ENCODE assay signal across 22 mouse cellular contexts in the genomic region with DNA sequence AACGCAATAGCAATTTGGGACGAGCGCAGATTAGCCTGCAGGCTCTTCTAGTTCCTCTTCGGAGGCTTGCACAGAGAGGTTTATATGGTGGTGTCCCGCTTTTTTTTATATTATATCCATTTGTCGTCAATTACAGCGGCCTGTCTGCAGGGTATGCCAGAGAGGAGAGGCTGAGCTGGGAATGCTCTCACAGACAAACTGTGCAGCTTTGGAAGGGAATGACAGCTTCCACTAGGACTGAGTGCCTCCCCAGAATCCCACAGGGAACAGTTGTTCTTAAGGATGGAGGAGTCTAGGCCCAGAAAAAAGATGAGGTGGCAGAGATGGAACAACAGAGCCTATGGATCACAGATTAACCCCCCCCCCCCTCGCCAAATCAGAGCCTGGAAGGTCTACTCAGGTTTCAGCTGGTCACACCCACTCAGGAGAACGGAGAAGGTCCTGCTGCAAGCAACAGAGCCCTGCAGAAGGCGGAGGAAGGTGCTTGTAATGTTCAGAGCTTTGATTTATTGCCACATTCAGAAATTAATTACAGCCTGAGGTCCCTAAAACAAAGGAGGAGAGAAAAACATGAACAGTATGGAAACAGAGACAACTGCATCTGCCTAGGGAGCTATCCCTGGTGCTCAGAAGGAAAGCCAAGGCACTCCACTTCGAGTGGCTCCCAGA.
A peak's percentile ranks its signal among the peaks of the same experiment; 100 is the strongest.
DNase-seq lines count a peak whose midpoint lies in the region; ATAC-seq and TF ChIP-seq lines count a peak whose summit lies in the region.
"Had no signal": no experiment of that assay in that cellular context is flagged by ENCODE, and none has a peak within 500 bp of the region (broad histone marks: within the 10 kb centered on the region; RNA-seq: fewer than 3 reads in every experiment).

No protein-coding gene starts in this region.

- H3K4me2 ChIP-seq in forebrain, postnatal 0 days (ENCODE audit: low read depth), result no peak overlapping the region
- no peak overlapping the region for H3K4me2 ChIP-seq in forebrain, embryonic 11.5 days (ENCODE audit: low read depth, low read length, severe bottlenecking)
- H3K4me2 ChIP-seq in kidney, embryonic 16.5 days (replicated peaks; ENCODE audit: low read depth, low read length), result no peak overlapping the region
- H3K4me2 ChIP-seq in midbrain, embryonic 14.5 days (ENCODE audit: low read length), result no peak overlapping the region
- H3K4me2 ChIP-seq in midbrain, embryonic 16.5 days (ENCODE audit: low read length), result no peak overlapping the region
- H3K4me2 ChIP-seq: embryonic facial prominence, embryonic 15.5 days; heart, embryonic 12.5 days; intestine, embryonic 15.5 days had no signal

- no peaks in the 10 kb centered on the region for H3K9me3 ChIP-seq in forebrain, postnatal 0 days (ENCODE audit: low read length)
- no peaks in the 10 kb centered on the region for H3K9me3 ChIP-seq in forebrain, embryonic 11.5 days (ENCODE audit: control insufficient read depth, low read length)
- H3K9me3 ChIP-seq in kidney, embryonic 16.5 days (ENCODE audit: low read length), result no peaks in the 10 kb centered on the region
- no peaks in the 10 kb centered on the region for H3K9me3 ChIP-seq in midbrain, embryonic 14.5 days (ENCODE audit: control insufficient read depth, low read length)
- no peaks in the 10 kb centered on the region for H3K9me3 ChIP-seq in midbrain, embryonic 16.5 days (replicated peaks; ENCODE audit: control insufficient read depth, low read length, poor library complexity, severe bottlenecking)
- H3K9me3 ChIP-seq: embryonic facial prominence, embryonic 15.5 days; heart, embryonic 12.5 days; intestine, embryonic 15.5 days had no signal

- no peak overlapping the region for H3K9ac ChIP-seq in forebrain, postnatal 0 days
- H3K9ac ChIP-seq in forebrain, embryonic 11.5 days (ENCODE audit: low read length), result no peak overlapping the region
- H3K9ac ChIP-seq in kidney, embryonic 16.5 days (replicated peaks; ENCODE audit: low read length), result no peak overlapping the region
- H3K9ac ChIP-seq in midbrain, embryonic 14.5 days (replicated peaks; ENCODE audit: low read length), result no peak overlapping the region
- no peak overlapping the region for H3K9ac ChIP-seq in midbrain, embryonic 16.5 days (ENCODE audit: low read depth, low read length)
- H3K9ac ChIP-seq: embryonic facial prominence, embryonic 15.5 days; heart, embryonic 12.5 days; intestine, embryonic 15.5 days; liver, postnatal 0 days had no signal

- H3K27me3 ChIP-seq in forebrain, postnatal 0 days (ENCODE audit: insufficient read depth, low read length), result no peaks in the 10 kb centered on the region
- H3K27me3 ChIP-seq in forebrain, embryonic 11.5 days (ENCODE audit: control insufficient read depth, insufficient read depth, low read length), result no peaks in the 10 kb centered on the region; the same call in 1 of the 2 replicates
- H3K27me3 ChIP-seq in kidney, embryonic 16.5 days (ENCODE audit: insufficient read depth, low read length), result no peaks in the 10 kb centered on the region
- peaks cover 56% of the 10 kb centered on the region for H3K27me3 ChIP-seq in midbrain, embryonic 14.5 days (ENCODE audit: control insufficient read depth, insufficient read depth, low read length)
- peaks cover 28% of the 10 kb centered on the region for H3K27me3 ChIP-seq in midbrain, embryonic 16.5 days (ENCODE audit: control insufficient read depth, insufficient read depth, low read depth, low read length)
- H3K27me3 ChIP-seq: embryonic facial prominence, embryonic 15.5 days; intestine, embryonic 15.5 days; Patski had no signal

- peaks cover 6% of the 10 kb centered on the region; the same call in 1 of the 2 replicates for H3K4me1 ChIP-seq in forebrain, postnatal 0 days (ENCODE audit: insufficient read depth)
- 0 out of 2 replicates have a peak, but pooled peaks cover 1% of the 10 kb centered on the region for H3K4me1 ChIP-seq in forebrain, embryonic 11.5 days (replicated peaks; ENCODE audit: control insufficient read depth, insufficient read depth, low read length)
- peaks cover 19% of the 10 kb centered on the region for H3K4me1 ChIP-seq in kidney, embryonic 16.5 days (ENCODE audit: insufficient read depth, low read length)
- peaks cover 9% of the 10 kb centered on the region; the same call in 1 of the 2 replicates for H3K4me1 ChIP-seq in midbrain, embryonic 14.5 days (ENCODE audit: control insufficient read depth, insufficient read depth, low read length)
- H3K4me1 ChIP-seq in midbrain, embryonic 16.5 days (ENCODE audit: control insufficient read depth, insufficient read depth, low read length), result peaks cover 9% of the 10 kb centered on the region
- H3K4me1 ChIP-seq: embryonic facial prominence, embryonic 15.5 days; intestine, embryonic 15.5 days had no signal

- H3K4me3 ChIP-seq in forebrain, postnatal 0 days (ENCODE audit: low read depth, low read length), result no peak overlapping the region
- no peak overlapping the region for H3K4me3 ChIP-seq in forebrain, embryonic 11.5 days (ENCODE audit: low read depth, low read length)
- no peak overlapping the region for H3K4me3 ChIP-seq in kidney, embryonic 16.5 days (ENCODE audit: low read length)
- H3K4me3 ChIP-seq in midbrain, embryonic 14.5 days (replicated peaks; ENCODE audit: low read depth, low read length), result no peak overlapping the region
- H3K4me3 ChIP-seq in midbrain, embryonic 16.5 days (ENCODE audit: low read depth, low read length), result no peak overlapping the region
- H3K4me3 ChIP-seq: embryonic facial prominence, embryonic 15.5 days; heart, embryonic 12.5 days; intestine, embryonic 15.5 days had no signal

- DNase-seq in forebrain, postnatal 0 days, result peak; percentile 26
- DNase-seq in forebrain, embryonic 11.5 days (ENCODE audit: low spot score), result no peak
- no peak for DNase-seq in kidney, postnatal 36 days
- DNase-seq in midbrain, embryonic 14.5 days, result peak; percentile 40
- DNase-seq: adrenal gland, adult 8-10 months; cerebellum, adult 9-11 months; embryo, embryonic 11 days; gastrocnemius, postnatal 10 days; heart, adult 11 months; heart, postnatal 14 days; left cerebral cortex, postnatal 4 days; liver, postnatal 0 days; thymus, postnatal 36 days had no signal

- H3K27ac ChIP-seq in forebrain, postnatal 0 days (ENCODE audit: low read depth, low read length), result no peak overlapping the region
- no peak overlapping the region for H3K27ac ChIP-seq in forebrain, embryonic 11.5 days (ENCODE audit: low read depth, low read length)
- peak overlapping the region; percentile 31 for H3K27ac ChIP-seq in kidney, embryonic 16.5 days (ENCODE audit: low read length)
- H3K27ac ChIP-seq in midbrain, embryonic 14.5 days (replicated peaks; ENCODE audit: low read depth, low read length), result no peak overlapping the region
- no peak overlapping the region for H3K27ac ChIP-seq in midbrain, embryonic 16.5 days (ENCODE audit: low read length)
- H3K27ac ChIP-seq: embryonic facial prominence, embryonic 15.5 days; intestine, embryonic 15.5 days had no signal

- peak; percentile 16; the same call in 1 of the 2 replicates for TF ChIP-seq CTCF in forebrain, postnatal 0 days (IDR thresholded peaks at IDR 0.05; ENCODE audit: low read depth)

- ATAC-seq in forebrain, postnatal 0 days, result no peak
- no peak for ATAC-seq in forebrain, embryonic 11.5 days (replicated peaks; ENCODE audit: low FRiP score)
- peak; percentile 67; the same call in 1 of the 2 replicates for ATAC-seq in kidney, embryonic 16.5 days (ENCODE audit: low FRiP score, low TSS enrichment)
- no peak for ATAC-seq in midbrain, embryonic 14.5 days (ENCODE audit: low FRiP score, low TSS enrichment)
- no peak for ATAC-seq in midbrain, embryonic 16.5 days
- no peak for ATAC-seq in inflammation-experienced regulatory T-cells, adult 6 months
- ATAC-seq in megakaryocyte, adult 5-6 weeks (ENCODE audit: poor library complexity, severe bottlenecking), result no peak
- ATAC-seq: CD4-positive, CD25-positive, alpha-beta regulatory T cell, adult 4 months; liver, postnatal 0 days; Patski had no signal

- 53% methylated on average over 11 of the region's 11 CpGs for WGBS in forebrain, postnatal 0 days
- 67% methylated on average over 11 of the region's 11 CpGs for WGBS in forebrain, embryonic 11.5 days
- 32% methylated on average over 11 of the region's 11 CpGs for WGBS in kidney, embryonic 16.5 days
- 55% methylated on average over 11 of the region's 11 CpGs for WGBS in midbrain, embryonic 14.5 days
- 52% methylated on average over 11 of the region's 11 CpGs for WGBS in midbrain, embryonic 16.5 days

- H3K36me3 ChIP-seq in forebrain, postnatal 0 days (ENCODE audit: insufficient read depth), result no peaks in the 10 kb centered on the region
- no peaks in the 10 kb centered on the region for H3K36me3 ChIP-seq in forebrain, embryonic 11.5 days (ENCODE audit: control insufficient read depth, insufficient read depth, low read length)
- no peaks in the 10 kb centered on the region for H3K36me3 ChIP-seq in kidney, embryonic 16.5 days (ENCODE audit: insufficient read depth, low read length)
- no peaks in the 10 kb centered on the region for H3K36me3 ChIP-seq in midbrain, embryonic 14.5 days (ENCODE audit: control insufficient read depth, insufficient read depth, low read length)
- H3K36me3 ChIP-seq in midbrain, embryonic 16.5 days (ENCODE audit: control insufficient read depth, insufficient read depth, low read length), result no peaks in the 10 kb centered on the region
- H3K36me3 ChIP-seq: embryonic facial prominence, embryonic 15.5 days; heart, embryonic 12.5 days; intestine, embryonic 15.5 days had no signal

Comparison
In these comparisons a context has a peak if more than half of its experiments do, and no peak if none do; other contexts are left out.
1. DNase-seq: peak in forebrain, postnatal 0 days (single experiment) and midbrain, embryonic 14.5 days (single experiment); none in forebrain, embryonic 11.5 days (single experiment) and kidney, postnatal 36 days (0 of 2).